Mouse (Mus musculus): ENCODE measurements around the gene Cbx1.

DNA sequence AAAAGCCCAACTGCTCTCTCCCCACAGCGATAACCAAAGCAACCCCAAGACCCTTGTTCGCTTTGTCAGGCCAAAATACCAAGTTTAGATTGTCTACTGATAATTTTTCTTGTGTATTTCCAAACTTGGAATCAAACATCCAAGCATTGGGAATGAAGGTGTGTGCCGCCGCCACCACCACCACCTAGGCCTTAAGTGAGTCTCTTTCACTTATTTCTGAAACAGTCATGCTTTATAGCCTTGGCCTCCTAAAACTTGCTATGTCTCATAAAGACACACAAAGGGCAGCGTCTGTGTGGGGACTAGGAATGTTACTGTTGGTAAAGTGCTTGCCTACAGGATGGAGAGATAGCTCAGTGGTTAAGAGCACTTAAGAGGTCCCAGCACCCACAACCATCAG lies 25.0 kb downstream of the Cbx1 start:
- TF ChIP-seq CTCF (IDR thresholded peaks at IDR 0.05; ENCODE audit: low read depth, low read length) (no peak), POLR2A (IDR thresholded peaks at IDR 0.05; ENCODE audit: borderline replicate concordance, low read depth, low read length) (no peak)

Measured in bone marrow macrophage, adult 2 months (primary cell).